Mouse (Mus musculus): ENCODE measurements around the gene Zup1.

- TF ChIP-seq CTCF (IDR thresholded peaks at IDR 0.05; ENCODE audit: low read depth, low read length), result no peak
- no peak for TF ChIP-seq TAL1 (conservative IDR thresholded peaks at IDR 0.05; ENCODE audit: low read depth, low read length)
- no peak for TF ChIP-seq GATA1 (IDR thresholded peaks at IDR 0.05; ENCODE audit: borderline replicate concordance, low read length)
- no peak for TF ChIP-seq POLR2AphosphoS5 (IDR thresholded peaks at IDR 0.05; ENCODE audit: insufficient replicate concordance, low read depth, low read length)
- TF ChIP-seq GATA2 (IDR thresholded peaks at IDR 0.05; ENCODE audit: borderline replicate concordance, low read depth, low read length), result no peak
These were observed 10.4 kb downstream of the Zup1 start for GRCm38 (mm10) chr10:33940702-33941101.

Data from G1E (cell line).